Mouse (Mus musculus) midbrain, embryonic 12.5 days (tissue): ENCODE results near the gene Abca1. TPM values are rescaled to one million over a fixed set of nuclear protein-coding genes. Genes with fewer than 3 reads are reported as not detected.

Experiments used
- ATAC-seq: fragments of 200-750 bp; cut with Nextera tagmentation; 2 replicates; pipeline ENCODE4 v1.8.0; 2017; ENCODE audit warnings: low read depth, moderate TSS enrichment, moderate library complexity; ENCODE audit not compliant: low FRiP score
- H3K27ac ChIP-seq: fragments of 300-500 bp; sonication (generic); replicated peaks from 2 replicates; pipeline ENCODE4 v1.5.1; 2016; ENCODE audit warnings: mild to moderate bottlenecking
- H3K27me3 ChIP-seq: fragments of 300-500 bp; sonication (generic); 2 replicates; pipeline ENCODE4 v1.6.1; 2016; ENCODE audit warnings: mild to moderate bottlenecking
- H3K36me3 ChIP-seq: fragments of 300-500 bp; sonication (generic); 2 replicates; pipeline ENCODE4 v1.6.1; 2016
- H3K4me1 ChIP-seq: fragments of 300-500 bp; sonication (generic); 2 replicates; pipeline ENCODE4 v1.6.1; 2016
- H3K4me2 ChIP-seq: fragments of 300-500 bp; sonication (generic); replicated peaks from 2 replicates; pipeline ENCODE4 v1.6.1; 2016; ENCODE audit warnings: mild to moderate bottlenecking, moderate library complexity
- H3K4me3 ChIP-seq: fragments of 300-500 bp; sonication (generic); 2 replicates; pipeline ENCODE4 v1.5.1; 2016; ENCODE audit warnings: mild to moderate bottlenecking
- H3K9ac ChIP-seq: fragments of 300-500 bp; sonication (generic); replicated peaks from 2 replicates; pipeline ENCODE4 v1.6.1; 2016; ENCODE audit warnings: mild to moderate bottlenecking, moderate library complexity
- H3K9me3 ChIP-seq: fragments of 300-500 bp; sonication (generic); 2 replicates; pipeline ENCODE4 v1.6.1; 2016; ENCODE audit warnings: mild to moderate bottlenecking
- WGBS: fragments of 180-500 bp; shearing (Covaris S2); methylation state at CpG from one replicate; pipeline ENCODE4 v1.1.7; 2016; 5-methylcytosine and 5-hydroxymethylcytosine counted together
- polyA plus RNA-seq: library from polyadenylated mRNA; unstranded; fragments of >200 nt; fragmentation: Nextera tagmentation; extraction: Ambion mirVana; gene quantifications from 2 replicates; pipeline ENCODE4 v1.2.1, GENCODE M21; 2016

Gene Abca1
- polyA plus RNA-seq, 1 experiment from 2014 or later, result 9.2 TPM

DNA sequence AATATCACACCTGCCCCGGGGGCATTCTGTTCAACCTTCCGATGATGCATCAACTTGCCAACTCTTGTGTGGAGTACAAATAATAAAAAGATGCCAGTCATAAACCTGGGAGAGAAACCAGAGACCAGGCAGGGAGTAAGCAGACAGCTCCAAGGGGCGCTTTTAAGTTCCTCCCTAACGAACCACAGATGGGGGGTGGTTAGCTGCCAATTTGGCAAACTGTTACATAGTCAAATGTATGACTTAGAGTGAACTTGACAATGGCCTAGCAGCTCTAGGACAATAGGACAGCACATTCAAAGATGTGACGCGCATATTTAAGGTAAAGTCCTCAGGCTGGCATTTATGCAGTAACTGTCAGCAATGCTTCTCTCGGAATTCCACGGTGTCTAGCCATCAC, 18.0 kb upstream of the Abca1 start:
- H3K4me3 ChIP-seq, result no peak overlapping the region
- no peaks in the 10 kb centered on the region for H3K36me3 ChIP-seq
- H3K9ac ChIP-seq, result no peak overlapping the region
- no peaks in the 10 kb centered on the region for H3K4me1 ChIP-seq
- H3K27me3 ChIP-seq, result no peaks in the 10 kb centered on the region
- 89% methylated on average over 8 of the region's 8 CpGs for WGBS
- no peak for ATAC-seq
- no peak overlapping the region for H3K4me2 ChIP-seq
- no peak overlapping the region for H3K27ac ChIP-seq
- no peaks in the 10 kb centered on the region for H3K9me3 ChIP-seq

DNA sequence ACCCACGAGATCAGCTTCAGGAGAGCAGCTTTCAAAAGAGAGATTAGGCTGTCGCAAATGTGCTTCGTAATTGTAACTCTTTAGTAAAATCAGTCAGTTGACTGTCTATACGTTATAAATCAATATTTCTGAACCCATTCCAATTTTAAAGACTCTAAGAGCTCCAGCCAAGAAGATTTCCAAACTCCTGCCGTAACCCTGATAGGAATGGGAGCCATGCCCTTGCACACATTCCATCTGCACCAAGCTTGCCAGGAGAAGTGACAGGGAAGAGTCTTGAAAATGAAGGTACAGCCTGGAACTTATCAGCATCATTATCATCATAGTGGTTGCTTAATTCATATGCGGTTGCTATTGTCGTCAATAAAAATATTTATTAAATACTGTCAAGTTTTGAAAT, 15.2 kb upstream of the Abca1 start:
- no peak for ATAC-seq
- Histone ChIP-seq H3K4me1 (no peaks in the 10 kb centered on the region), H3K9me3 (no peaks in the 10 kb centered on the region), H3K9ac (no peak overlapping the region), H3K27me3 (no peaks in the 10 kb centered on the region), H3K4me3 (no peak overlapping the region), H3K4me2 (no peak overlapping the region), H3K36me3 (no peaks in the 10 kb centered on the region), H3K27ac (no peak overlapping the region)
- 86% methylated on average over 7 of the region's 7 CpGs for WGBS

DNA sequence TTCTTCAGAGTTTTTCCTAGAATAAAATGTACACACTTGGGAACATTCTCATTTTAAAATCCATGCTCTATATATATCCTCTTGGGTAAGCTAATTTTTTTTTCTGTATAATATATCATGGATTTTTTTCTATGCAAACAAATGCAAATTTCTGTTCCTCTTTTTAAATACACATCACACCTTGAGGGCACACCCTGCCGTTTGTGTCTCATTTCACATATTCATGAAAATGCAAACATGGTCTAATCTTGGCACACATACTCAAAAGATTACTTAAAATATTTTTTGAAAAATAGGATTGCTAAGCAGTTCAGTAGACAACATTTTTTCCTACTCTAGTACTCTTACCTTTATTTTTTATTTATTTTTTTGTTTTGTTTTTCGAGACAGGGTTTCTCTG, 10.7 kb upstream of the Abca1 start:
- no peak for ATAC-seq
- no peak overlapping the region for H3K4me3 ChIP-seq
- 69% methylated on average over 2 of the region's 2 CpGs for WGBS
- H3K9me3 ChIP-seq, result no peaks in the 10 kb centered on the region
- no peaks in the 10 kb centered on the region for H3K27me3 ChIP-seq
- no peaks in the 10 kb centered on the region for H3K4me1 ChIP-seq
- no peaks in the 10 kb centered on the region for H3K36me3 ChIP-seq
- H3K9ac ChIP-seq, result no peak overlapping the region
- no peak overlapping the region for H3K4me2 ChIP-seq
- H3K27ac ChIP-seq, result no peak overlapping the region

DNA sequence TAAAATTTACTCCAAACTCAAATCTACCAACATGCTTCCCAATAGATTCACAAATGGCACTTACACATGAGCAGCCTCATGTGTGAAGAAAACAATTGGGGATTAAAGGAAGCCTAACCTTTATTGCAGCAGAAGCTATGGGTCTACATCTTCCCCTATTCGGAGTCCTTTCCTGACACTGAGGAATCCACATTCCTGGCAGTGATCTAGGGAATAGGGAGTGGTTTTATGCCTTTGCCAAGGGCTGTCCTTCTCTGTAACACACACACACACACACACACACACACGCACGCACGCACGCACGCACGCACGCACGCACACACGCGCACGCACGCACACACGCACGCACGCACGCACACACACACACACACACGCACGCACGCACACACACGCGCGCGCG, 5.5 kb upstream of the Abca1 start:
- Histone ChIP-seq H3K4me3 (no peak overlapping the region), H3K27me3 (peaks cover 12% of the 10 kb centered on the region; the same call in 1 of the 2 replicates), H3K36me3 (no peaks in the 10 kb centered on the region), H3K27ac (no peak overlapping the region), H3K4me1 (peaks cover under 1% of the 10 kb centered on the region; the same call in 1 of the 2 replicates), H3K9ac (no peak overlapping the region), H3K4me2 (no peak overlapping the region), H3K9me3 (no peaks in the 10 kb centered on the region)
- no peak for ATAC-seq
- 90% methylated on average over 4 of the region's 25 CpGs for WGBS

DNA sequence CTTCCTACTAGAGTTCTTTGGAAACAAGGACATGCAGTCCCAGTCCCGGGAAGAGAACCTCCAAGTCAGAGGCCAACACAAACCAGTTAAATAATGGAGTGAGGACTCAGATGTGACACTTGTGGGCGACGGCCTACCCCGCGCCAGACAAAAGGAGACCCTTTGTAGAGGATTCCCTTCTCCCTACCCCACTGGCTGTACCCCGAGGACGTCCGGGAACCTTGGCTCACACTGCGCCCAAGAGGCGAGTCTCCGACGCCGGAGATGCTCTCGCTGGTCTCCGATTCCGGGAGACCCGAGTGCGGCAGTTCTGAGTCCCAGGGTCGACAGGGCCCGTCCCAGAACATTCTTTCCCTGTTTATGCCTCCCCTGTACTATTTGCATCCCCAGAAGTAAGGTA, 519 bp downstream of the Abca1 start:
- peaks cover 23% of the 10 kb centered on the region; the same call in 1 of the 2 replicates for H3K27me3 ChIP-seq
- H3K4me1 ChIP-seq, result peaks cover 18% of the 10 kb centered on the region
- peak overlapping the region; percentile 63 for H3K9ac ChIP-seq
- peak overlapping the region; percentile 92 for H3K4me2 ChIP-seq
- under 1% methylated on average over 20 of the region's 20 CpGs for WGBS
- ATAC-seq, result peak; percentile 35
- H3K9me3 ChIP-seq, result no peaks in the 10 kb centered on the region
- H3K36me3 ChIP-seq, result no peaks in the 10 kb centered on the region
- H3K27ac ChIP-seq, result peak overlapping the region; percentile 49; the same call in 1 of the 2 replicates
- H3K4me3 ChIP-seq, result peak overlapping the region; percentile 61

DNA sequence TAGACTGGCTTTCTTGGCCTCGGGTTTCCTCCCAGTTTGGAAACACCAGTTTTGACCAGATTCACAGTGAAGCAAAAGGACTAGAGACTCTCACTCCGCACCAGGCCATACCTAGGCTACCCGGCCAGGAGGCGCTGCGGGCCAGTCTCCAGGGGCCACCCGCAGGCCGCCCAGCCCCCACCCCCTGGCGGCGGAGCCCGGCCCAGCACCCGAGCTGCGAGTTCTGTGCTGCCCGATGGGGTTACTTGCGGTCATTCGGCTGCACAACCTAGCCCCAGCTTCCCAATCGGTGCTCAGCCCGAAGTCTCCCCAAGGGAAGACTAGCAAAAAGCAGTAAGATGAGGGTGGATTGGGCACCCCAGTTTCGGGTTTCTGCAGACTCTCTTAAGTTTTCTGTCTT, 1.1 kb downstream of the Abca1 start:
- peaks cover 21% of the 10 kb centered on the region for H3K4me1 ChIP-seq
- H3K4me3 ChIP-seq, result peak overlapping the region; percentile 61
- H3K27me3 ChIP-seq, result peaks cover 23% of the 10 kb centered on the region; the same call in 1 of the 2 replicates
- H3K9ac ChIP-seq, result peak overlapping the region; percentile 28; the same call in 1 of the 2 replicates
- peak; percentile 58 for ATAC-seq
- H3K36me3 ChIP-seq, result no peaks in the 10 kb centered on the region
- peak overlapping the region; percentile 92 for H3K4me2 ChIP-seq
- 1% methylated on average over 18 of the region's 18 CpGs for WGBS
- no peak overlapping the region for H3K27ac ChIP-seq
- no peaks in the 10 kb centered on the region for H3K9me3 ChIP-seq

DNA sequence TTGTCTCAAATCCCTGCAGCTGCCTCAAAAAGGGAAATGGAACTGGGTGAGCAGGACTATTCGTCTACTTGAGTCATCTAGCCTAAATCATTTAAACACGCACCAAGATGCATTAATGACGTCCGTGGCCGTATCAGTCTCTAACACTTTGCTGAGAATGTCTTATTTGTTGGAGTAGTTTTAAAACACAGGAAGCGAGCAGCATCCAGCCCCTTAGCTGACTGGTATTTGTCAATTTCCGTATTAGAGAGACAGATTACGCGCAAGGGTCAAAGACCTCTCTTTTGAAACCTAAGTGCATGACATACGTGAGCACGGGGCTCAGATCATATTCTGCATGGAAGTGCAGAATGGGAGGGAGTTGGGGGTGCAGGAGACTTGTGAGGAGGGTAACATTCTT, 4.2 kb downstream of the Abca1 start:
- no peaks in the 10 kb centered on the region for H3K9me3 ChIP-seq
- no peak for ATAC-seq
- no peak overlapping the region for H3K9ac ChIP-seq
- 0 out of 2 replicates have a peak, but pooled peaks cover 13% of the 10 kb centered on the region for H3K27me3 ChIP-seq
- H3K27ac ChIP-seq, result no peak overlapping the region
- H3K36me3 ChIP-seq, result no peaks in the 10 kb centered on the region
- no peak overlapping the region for H3K4me2 ChIP-seq
- 82% methylated on average over 11 of the region's 11 CpGs for WGBS
- no peak overlapping the region for H3K4me3 ChIP-seq
- H3K4me1 ChIP-seq, result peaks cover 25% of the 10 kb centered on the region

DNA sequence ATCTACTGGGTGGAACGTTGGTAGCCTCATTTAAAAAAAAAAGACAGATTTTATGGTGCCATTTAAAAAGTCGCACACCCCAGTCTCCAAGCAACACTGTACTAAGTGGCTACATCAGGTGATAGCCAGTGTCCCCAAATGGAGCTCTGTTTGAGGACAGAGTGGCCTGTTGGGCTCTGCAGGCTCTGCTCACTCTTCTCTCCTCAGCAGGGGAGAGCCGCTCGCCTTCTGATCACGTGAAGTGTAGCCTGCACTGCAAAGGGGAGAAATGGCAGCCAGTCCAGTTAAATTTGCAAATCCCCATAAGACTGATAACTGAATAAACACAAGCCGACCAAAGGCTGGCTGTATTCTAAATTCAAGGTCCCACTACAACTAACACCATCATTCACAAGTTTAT, 6.0 kb downstream of the Abca1 start:
- ATAC-seq, result no peak
- Histone ChIP-seq H3K4me3 (no peak overlapping the region), H3K9me3 (no peaks in the 10 kb centered on the region), H3K27ac (no peak overlapping the region), H3K9ac (no peak overlapping the region), H3K4me1 (peaks cover 10% of the 10 kb centered on the region), H3K27me3 (0 out of 2 replicates have a peak, but pooled peaks cover 4% of the 10 kb centered on the region), H3K36me3 (no peaks in the 10 kb centered on the region), H3K4me2 (no peak overlapping the region)
- WGBS, result 47% methylated on average over 6 of the region's 6 CpGs

DNA sequence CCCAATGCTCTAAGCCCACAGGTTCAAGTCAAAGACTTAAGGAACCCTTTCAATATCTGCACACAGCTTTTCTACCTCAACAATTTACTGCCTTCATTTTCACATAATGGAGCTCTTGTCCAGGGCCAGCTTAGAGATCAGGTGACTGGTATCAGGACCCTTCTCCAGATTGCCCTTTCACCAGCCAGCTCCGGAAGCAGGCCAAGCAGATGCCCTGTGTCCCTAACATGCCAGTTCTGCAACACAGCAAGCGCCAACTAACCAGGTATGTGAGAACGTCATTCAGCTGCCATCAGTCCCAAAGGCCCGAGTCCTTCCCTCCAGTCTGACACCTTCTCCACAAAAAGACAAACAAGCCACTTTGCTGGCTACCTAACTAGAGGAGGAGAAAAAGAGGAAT, 6.6 kb downstream of the Abca1 start:
- WGBS, result 67% methylated on average over 4 of the region's 4 CpGs
- H3K4me1 ChIP-seq, result peaks cover 7% of the 10 kb centered on the region

DNA sequence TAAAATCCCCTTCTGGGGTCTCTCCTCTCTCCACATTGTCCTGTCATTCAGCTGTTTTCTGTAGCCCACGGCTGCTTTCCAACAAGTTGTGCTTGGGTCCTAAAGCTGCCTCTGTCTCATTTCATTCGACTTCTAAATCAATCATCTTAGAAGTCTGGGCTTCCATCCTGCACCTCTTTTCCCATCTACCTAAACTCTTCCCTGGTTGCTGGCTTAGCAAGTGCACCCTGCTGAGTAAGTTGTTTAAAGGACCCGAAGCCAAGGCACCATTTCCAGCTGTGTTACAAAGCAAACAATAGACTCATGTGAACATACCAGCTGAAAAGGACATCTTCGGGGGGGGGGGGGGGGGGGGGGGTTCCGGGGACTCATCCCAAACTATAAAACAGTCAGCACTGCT, 7.0 kb downstream of the Abca1 start:
- Histone ChIP-seq H3K4me2 (no peak overlapping the region), H3K9ac (no peak overlapping the region), H3K36me3 (no peaks in the 10 kb centered on the region), H3K4me1 (peaks cover 9% of the 10 kb centered on the region), H3K27ac (no peak overlapping the region), H3K9me3 (no peaks in the 10 kb centered on the region), H3K4me3 (no peak overlapping the region), H3K27me3 (no peaks in the 10 kb centered on the region)
- WGBS, result 17% methylated on average over 5 of the region's 5 CpGs
- ATAC-seq, result no peak

More for the DNA sequence above, 6.6 kb downstream of the Abca1 start:
- Histone ChIP-seq H3K4me3 (no peak overlapping the region), H3K27ac (no peak overlapping the region), H3K36me3 (no peaks in the 10 kb centered on the region), H3K4me2 (no peak overlapping the region), H3K9ac (no peak overlapping the region), H3K27me3 (no peaks in the 10 kb centered on the region), H3K9me3 (no peaks in the 10 kb centered on the region)
- no peak for ATAC-seq

DNA sequence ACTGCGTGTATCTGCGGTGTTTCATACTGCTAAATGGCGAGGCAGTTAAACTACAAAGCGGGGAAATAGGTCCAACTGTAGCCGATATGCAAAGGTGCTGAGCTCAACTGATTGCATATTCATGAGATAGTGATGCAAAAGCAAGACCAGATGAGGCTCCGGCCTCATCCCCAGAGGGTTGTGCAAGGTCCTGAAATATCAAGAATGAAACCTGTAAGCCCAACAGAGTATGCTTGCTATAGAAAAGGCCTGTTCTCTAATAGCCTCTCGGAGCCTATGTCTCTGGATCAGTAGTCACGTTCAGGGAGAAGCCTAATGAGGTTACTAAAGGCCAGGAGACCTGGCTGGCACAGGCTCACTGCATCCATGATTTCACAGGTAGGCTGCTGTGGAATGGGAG, 9.2 kb downstream of the Abca1 start:
- no peaks in the 10 kb centered on the region for H3K27me3 ChIP-seq
- no peak overlapping the region for H3K9ac ChIP-seq
- H3K36me3 ChIP-seq, result no peaks in the 10 kb centered on the region
- H3K4me1 ChIP-seq, result peaks cover 13% of the 10 kb centered on the region
- ATAC-seq, result peak; percentile 65; the same call in 1 of the 2 replicates
- no peak overlapping the region for H3K27ac ChIP-seq
- 66% methylated on average over 8 of the region's 8 CpGs for WGBS
- no peak overlapping the region for H3K4me2 ChIP-seq
- H3K4me3 ChIP-seq, result no peak overlapping the region
- H3K9me3 ChIP-seq, result no peaks in the 10 kb centered on the region

DNA sequence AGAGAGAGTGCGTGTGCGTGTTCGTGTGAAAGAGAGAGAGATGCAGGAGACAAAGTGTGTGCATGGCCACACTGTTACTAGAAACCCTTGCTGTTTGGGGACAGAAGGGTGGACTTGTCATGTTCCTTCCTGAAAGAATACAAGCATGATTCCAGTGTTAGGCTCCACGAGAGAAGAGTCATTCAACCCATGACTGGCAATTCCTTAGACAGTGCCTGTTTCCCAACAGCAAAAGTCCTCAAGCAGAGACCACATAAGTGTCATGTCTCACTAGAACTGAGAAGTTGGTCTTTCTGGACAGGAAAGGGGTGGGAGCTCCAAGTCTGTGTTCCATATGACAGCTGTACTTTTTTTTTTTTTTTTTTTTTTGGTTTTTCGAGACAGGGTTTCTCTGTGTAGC, 10.1 kb downstream of the Abca1 start:
- no peak for ATAC-seq
- no peak overlapping the region for H3K9ac ChIP-seq
- H3K4me1 ChIP-seq, result peaks cover 15% of the 10 kb centered on the region
- no peak overlapping the region for H3K4me2 ChIP-seq
- no peak overlapping the region for H3K27ac ChIP-seq
- H3K4me3 ChIP-seq, result no peak overlapping the region
- WGBS, result 96% methylated on average over 4 of the region's 5 CpGs
- no peaks in the 10 kb centered on the region for H3K36me3 ChIP-seq
- H3K9me3 ChIP-seq, result no peaks in the 10 kb centered on the region
- H3K27me3 ChIP-seq, result no peaks in the 10 kb centered on the region

DNA sequence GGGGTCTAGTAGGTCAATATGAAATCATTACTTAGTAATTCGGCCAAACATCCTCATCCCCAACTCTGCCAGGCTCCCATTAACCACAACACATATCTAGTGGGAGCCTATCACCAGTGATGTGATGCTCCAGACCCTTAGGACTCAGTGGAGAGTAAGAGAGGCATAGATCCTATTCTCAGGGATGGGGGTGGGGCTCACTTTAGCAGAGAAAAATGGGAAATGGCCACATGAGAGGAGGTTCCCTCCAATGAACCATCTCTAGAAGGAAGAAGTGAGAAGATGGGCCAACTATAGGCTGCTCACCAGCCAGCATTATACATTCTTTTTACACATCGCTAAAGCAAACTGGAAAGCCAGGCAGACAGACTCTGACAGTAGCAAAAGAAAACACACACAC, 10.9 kb downstream of the Abca1 start:
- Histone ChIP-seq H3K4me2 (no peak overlapping the region), H3K9ac (no peak overlapping the region), H3K27me3 (no peaks in the 10 kb centered on the region), H3K36me3 (no peaks in the 10 kb centered on the region), H3K9me3 (no peaks in the 10 kb centered on the region), H3K27ac (no peak overlapping the region), H3K4me1 (peaks cover 18% of the 10 kb centered on the region), H3K4me3 (no peak overlapping the region)
- no peak for ATAC-seq
- 87% methylated on average over 2 of the region's 2 CpGs for WGBS
